Mouse (Mus musculus): ENCODE measurements around the gene Nxf1. TPM values are rescaled to one million over a fixed set of nuclear protein-coding genes. Genes with fewer than 3 reads are reported as not detected.

Nxf1 gene
- polyA plus RNA-seq, 1 experiment from 2014 or later, result 120 TPM

DNA sequence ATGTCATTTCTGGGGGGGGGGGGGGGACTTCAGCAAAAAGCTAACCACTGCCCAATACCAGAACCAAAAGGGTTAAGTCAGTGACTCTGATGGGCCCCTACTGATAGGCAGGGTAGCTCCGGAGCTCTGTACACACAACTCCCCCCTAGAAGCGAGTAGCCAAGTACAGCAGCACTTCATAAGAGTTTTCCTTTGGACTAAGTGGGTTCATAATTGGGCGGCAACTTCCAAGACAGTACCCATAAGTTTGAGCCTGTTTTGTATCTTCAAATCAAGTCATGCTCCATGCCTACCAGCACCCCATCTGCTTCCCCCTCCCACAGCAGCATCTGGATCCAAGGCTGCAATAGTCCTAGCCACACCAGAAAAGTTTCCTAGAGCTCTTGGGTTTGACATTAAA lies 1.2 kb upstream of the Nxf1 start:
- no peak overlapping the region for H3K9ac ChIP-seq (ENCODE audit: low read depth, low read length)
- H3K9me3 ChIP-seq (ENCODE audit: control insufficient read depth, low read length), result no peaks in the 10 kb centered on the region
- WGBS, result 75% methylated on average over 3 of the region's 3 CpGs
- no peak for ATAC-seq
- no peaks in the 10 kb centered on the region for H3K27me3 ChIP-seq (replicated peaks; ENCODE audit: control insufficient read depth, insufficient read depth, low read length)
- peaks cover 21% of the 10 kb centered on the region for H3K4me1 ChIP-seq (ENCODE audit: control insufficient read depth, insufficient read depth, low read depth, low read length)
- peak overlapping the region; percentile 72 for H3K4me2 ChIP-seq (ENCODE audit: low read length)
- no peak overlapping the region for H3K4me3 ChIP-seq (ENCODE audit: low read length)
- peaks cover 20% of the 10 kb centered on the region for H3K36me3 ChIP-seq (ENCODE audit: control insufficient read depth, insufficient read depth, low read length)
- no peak overlapping the region for H3K27ac ChIP-seq (ENCODE audit: low read depth, low read length)

DNA sequence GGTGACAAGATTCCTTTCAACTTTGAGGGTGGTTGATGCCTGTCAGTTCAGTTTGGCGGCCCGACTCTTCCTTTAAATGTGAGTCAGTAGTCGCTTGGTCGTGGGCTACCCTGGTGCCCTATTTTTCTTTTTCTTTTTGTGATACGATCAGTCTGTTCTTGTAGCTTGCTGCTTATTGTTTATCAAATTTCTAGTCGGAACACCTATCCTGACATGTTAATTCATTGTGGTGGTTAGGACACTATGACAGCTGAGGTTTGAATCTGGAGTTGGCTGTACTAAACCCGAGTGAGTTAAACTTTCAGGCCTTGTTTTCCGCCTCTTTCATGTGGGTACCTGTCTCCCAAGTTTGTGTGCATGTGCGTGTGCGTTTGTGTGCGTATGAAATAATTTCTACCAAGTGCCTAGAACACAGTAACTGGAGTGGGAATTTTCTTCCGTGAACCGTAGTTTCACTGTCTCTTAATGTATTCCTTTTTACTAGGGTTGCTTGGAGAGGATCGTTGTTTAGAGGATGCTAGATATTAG lies 662 bp downstream of the Nxf1 start:
- no peaks in the 10 kb centered on the region for H3K9me3 ChIP-seq (ENCODE audit: control insufficient read depth, low read length)
- peaks cover 9% of the 10 kb centered on the region for H3K36me3 ChIP-seq (ENCODE audit: control insufficient read depth, insufficient read depth, low read length)
- WGBS, result 5% methylated on average over 14 of the region's 14 CpGs
- peak overlapping the region; percentile 85 for H3K27ac ChIP-seq (ENCODE audit: low read depth, low read length)
- H3K27me3 ChIP-seq (replicated peaks; ENCODE audit: control insufficient read depth, insufficient read depth, low read length), result no peaks in the 10 kb centered on the region
- H3K9ac ChIP-seq (ENCODE audit: low read depth, low read length), result peak overlapping the region; percentile 99
- ATAC-seq, result no peak
- H3K4me1 ChIP-seq (ENCODE audit: control insufficient read depth, insufficient read depth, low read depth, low read length), result peaks cover 21% of the 10 kb centered on the region
- peak overlapping the region; percentile 72 for H3K4me2 ChIP-seq (ENCODE audit: low read length)
- H3K4me3 ChIP-seq (ENCODE audit: low read length), result peak overlapping the region; percentile 86

DNA sequence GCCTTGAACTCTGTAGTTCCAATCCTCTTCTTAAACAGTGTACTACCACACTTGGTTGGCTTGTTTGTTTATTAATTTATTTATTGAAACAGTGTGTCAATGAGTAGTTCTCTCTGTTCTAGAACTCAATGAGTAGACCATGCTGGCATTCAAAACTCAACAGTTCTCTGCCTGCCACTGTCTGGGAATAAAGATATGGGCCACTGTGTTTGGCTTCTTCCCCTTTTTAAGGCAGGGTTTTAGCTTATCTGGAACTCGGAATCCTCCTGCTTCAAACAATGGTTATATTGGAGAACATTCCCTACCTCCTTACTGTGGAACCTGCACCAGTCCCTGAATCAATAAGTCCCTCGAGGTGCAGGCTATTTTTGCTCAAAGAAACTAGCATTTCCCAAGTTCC lies 2.0 kb downstream of the Nxf1 start:
- no peak for ATAC-seq
- H3K9me3 ChIP-seq (ENCODE audit: control insufficient read depth, low read length), result no peaks in the 10 kb centered on the region
- H3K36me3 ChIP-seq (ENCODE audit: control insufficient read depth, insufficient read depth, low read length), result peaks cover 10% of the 10 kb centered on the region
- H3K4me3 ChIP-seq (ENCODE audit: low read length), result no peak overlapping the region
- WGBS, result 90% methylated on average over 2 of the region's 2 CpGs
- H3K4me2 ChIP-seq (ENCODE audit: low read length), result no peak overlapping the region
- peaks cover 21% of the 10 kb centered on the region for H3K4me1 ChIP-seq (ENCODE audit: control insufficient read depth, insufficient read depth, low read depth, low read length)
- H3K27me3 ChIP-seq (replicated peaks; ENCODE audit: control insufficient read depth, insufficient read depth, low read length), result no peaks in the 10 kb centered on the region
- no peak overlapping the region for H3K27ac ChIP-seq (ENCODE audit: low read depth, low read length)
- H3K9ac ChIP-seq (ENCODE audit: low read depth, low read length), result no peak overlapping the region

DNA sequence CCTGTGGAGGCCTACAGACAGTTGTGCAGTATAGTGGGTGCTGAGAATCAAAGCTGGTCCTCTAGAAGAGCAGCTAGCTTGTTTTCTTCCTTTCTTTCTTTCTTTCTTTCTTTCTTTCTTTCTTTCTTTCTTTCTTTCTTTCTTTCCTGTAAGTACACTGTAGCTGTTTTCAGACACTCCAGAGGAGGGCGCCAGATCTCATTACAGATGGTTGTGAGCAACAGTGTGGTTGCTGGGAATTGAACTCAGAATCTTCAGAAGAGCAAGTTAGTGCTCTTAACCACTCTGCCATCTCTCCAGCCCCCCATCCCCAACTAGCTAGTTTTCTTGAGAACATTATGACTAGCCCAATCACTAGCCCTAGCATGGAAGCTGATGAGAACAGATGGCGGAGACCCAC lies 3.9 kb downstream of the Nxf1 start:
- peaks cover 18% of the 10 kb centered on the region for H3K4me1 ChIP-seq (ENCODE audit: control insufficient read depth, insufficient read depth, low read depth, low read length)
- H3K36me3 ChIP-seq (ENCODE audit: control insufficient read depth, insufficient read depth, low read length), result peaks cover 21% of the 10 kb centered on the region
- H3K4me2 ChIP-seq (ENCODE audit: low read length), result no peak overlapping the region
- ATAC-seq, result no peak
- 91% methylated on average over 2 of the region's 2 CpGs for WGBS
- no peaks in the 10 kb centered on the region for H3K27me3 ChIP-seq (replicated peaks; ENCODE audit: control insufficient read depth, insufficient read depth, low read length)
- no peak overlapping the region for H3K27ac ChIP-seq (ENCODE audit: low read depth, low read length)
- H3K4me3 ChIP-seq (ENCODE audit: low read length), result no peak overlapping the region
- no peak overlapping the region for H3K9ac ChIP-seq (ENCODE audit: low read depth, low read length)
- H3K9me3 ChIP-seq (ENCODE audit: control insufficient read depth, low read length), result no peaks in the 10 kb centered on the region

DNA sequence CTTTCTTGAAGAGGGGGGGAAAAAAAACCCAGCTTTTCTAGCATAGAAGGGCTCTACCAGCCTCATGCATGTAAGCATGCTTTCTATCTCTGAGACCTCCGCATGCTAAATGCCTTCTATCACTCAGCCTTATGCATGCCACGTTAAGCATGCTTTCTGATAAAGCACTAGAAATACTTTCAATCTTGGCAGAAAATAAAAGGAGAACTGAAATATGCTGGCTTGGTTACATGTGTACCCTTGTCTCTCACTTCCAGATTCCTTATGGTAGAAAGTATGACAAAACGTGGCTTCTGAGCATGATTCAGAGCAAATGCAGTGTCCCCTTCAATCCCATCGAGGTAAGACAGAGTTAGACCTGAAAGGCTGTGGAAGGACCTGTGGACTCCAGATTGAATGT lies 6.4 kb downstream of the Nxf1 start:
- ATAC-seq, result no peak
- peaks cover 7% of the 10 kb centered on the region for H3K4me1 ChIP-seq (ENCODE audit: control insufficient read depth, insufficient read depth, low read depth, low read length)
- H3K27ac ChIP-seq (ENCODE audit: low read depth, low read length), result no peak overlapping the region
- H3K9ac ChIP-seq (ENCODE audit: low read depth, low read length), result no peak overlapping the region
- no peaks in the 10 kb centered on the region for H3K27me3 ChIP-seq (replicated peaks; ENCODE audit: control insufficient read depth, insufficient read depth, low read length)
- no peak overlapping the region for H3K4me2 ChIP-seq (ENCODE audit: low read length)
- H3K36me3 ChIP-seq (ENCODE audit: control insufficient read depth, insufficient read depth, low read length), result peaks cover 45% of the 10 kb centered on the region
- H3K4me3 ChIP-seq (ENCODE audit: low read length), result no peak overlapping the region
- no peaks in the 10 kb centered on the region for H3K9me3 ChIP-seq (ENCODE audit: control insufficient read depth, low read length)
- 95% methylated on average over 4 of the region's 4 CpGs for WGBS

DNA sequence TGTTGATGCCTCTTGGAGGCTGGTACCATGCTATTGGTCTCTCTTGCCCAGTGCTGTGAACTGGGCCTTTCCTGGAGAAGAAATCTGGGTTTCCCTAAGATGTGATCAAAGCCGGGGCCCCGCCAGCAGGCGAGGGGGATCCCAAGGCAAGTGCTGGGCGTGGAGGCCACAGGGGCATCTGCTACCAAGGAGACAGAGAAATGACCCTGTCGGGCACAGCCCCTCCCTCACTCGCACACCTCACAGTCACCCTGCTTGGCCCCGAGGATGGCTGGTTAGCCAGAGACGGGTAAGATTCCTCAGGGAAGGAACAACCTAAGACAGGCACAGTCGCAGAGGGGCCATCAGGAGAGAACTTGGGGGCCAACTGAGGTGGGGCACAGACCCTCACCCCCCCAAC lies 8.7 kb downstream of the Nxf1 start:
- H3K4me3 ChIP-seq (ENCODE audit: low read length), result no peak overlapping the region
- no peaks in the 10 kb centered on the region for H3K27me3 ChIP-seq (replicated peaks; ENCODE audit: control insufficient read depth, insufficient read depth, low read length)
- ATAC-seq, result no peak
- no peaks in the 10 kb centered on the region for H3K9me3 ChIP-seq (ENCODE audit: control insufficient read depth, low read length)
- peaks cover 60% of the 10 kb centered on the region for H3K36me3 ChIP-seq (ENCODE audit: control insufficient read depth, insufficient read depth, low read length)
- H3K27ac ChIP-seq (ENCODE audit: low read depth, low read length), result no peak overlapping the region
- H3K4me1 ChIP-seq (ENCODE audit: control insufficient read depth, insufficient read depth, low read depth, low read length), result peaks cover 4% of the 10 kb centered on the region
- H3K9ac ChIP-seq (ENCODE audit: low read depth, low read length), result no peak overlapping the region
- WGBS, result over 99% methylated on average over 9 of the region's 9 CpGs
- no peak overlapping the region for H3K4me2 ChIP-seq (ENCODE audit: low read length)

DNA sequence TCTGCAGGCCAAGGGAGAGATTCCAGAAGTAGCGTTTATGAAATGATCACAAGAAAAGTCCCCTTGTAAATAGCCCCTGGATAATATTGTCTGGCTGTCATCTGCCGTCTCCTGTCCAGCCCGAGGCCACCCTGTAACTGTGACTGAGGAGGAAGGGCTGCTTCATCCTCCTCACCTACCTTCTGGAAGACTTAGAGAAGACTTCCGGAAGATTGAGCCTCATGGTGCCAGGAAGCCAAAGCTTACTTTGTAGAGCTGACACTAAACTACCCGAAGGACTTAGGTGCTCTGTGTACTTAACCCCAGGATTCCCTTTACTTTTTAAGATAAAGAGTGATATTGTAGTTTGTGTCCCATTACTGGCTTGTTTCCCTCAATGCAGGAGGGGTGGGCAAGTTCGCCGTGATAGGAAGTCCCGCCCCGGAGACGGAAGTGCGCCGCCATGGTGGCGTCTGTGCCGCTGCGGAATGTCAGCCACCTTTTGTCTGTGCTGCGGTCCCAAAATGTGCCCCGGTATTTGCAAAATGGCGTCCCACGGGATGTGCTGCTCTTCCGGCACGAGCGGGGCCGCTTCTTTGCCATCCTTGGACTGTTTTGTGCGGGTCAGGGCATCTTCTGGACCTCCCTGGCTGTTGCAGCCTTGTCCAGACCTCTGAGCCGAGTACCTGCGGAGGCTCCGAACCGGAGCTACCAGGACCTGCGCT lies 13.8 kb downstream of the Nxf1 start, which contains the start of gene Tmem223:
TSS of gene Tmem223 (plus strand) at position 430 of the 704 bp plus-strand sequence.
- H3K9me3 ChIP-seq (ENCODE audit: control insufficient read depth, low read length), result no peaks in the 10 kb centered on the region
- no peaks in the 10 kb centered on the region for H3K27me3 ChIP-seq (replicated peaks; ENCODE audit: control insufficient read depth, insufficient read depth, low read length)
- H3K27ac ChIP-seq (ENCODE audit: low read depth, low read length), result peak within 1 kb of the TSS; percentile 82
- H3K4me3 ChIP-seq (ENCODE audit: low read length), result peak within 1 kb of the TSS; percentile 60
- peak; percentile 58 for ATAC-seq
- H3K36me3 ChIP-seq (ENCODE audit: control insufficient read depth, insufficient read depth, low read length), result peaks cover 46% of the 10 kb centered on the region
- H3K4me1 ChIP-seq (ENCODE audit: control insufficient read depth, insufficient read depth, low read depth, low read length), result peaks cover 29% of the 10 kb centered on the region
- peak within 1 kb of the TSS; percentile 80 for H3K9ac ChIP-seq (ENCODE audit: low read depth, low read length)
- peak within 1 kb of the TSS; percentile 65 for H3K4me2 ChIP-seq (ENCODE audit: low read length)
- WGBS, result 15% methylated on average over 29 of the region's 29 CpGs

DNA sequence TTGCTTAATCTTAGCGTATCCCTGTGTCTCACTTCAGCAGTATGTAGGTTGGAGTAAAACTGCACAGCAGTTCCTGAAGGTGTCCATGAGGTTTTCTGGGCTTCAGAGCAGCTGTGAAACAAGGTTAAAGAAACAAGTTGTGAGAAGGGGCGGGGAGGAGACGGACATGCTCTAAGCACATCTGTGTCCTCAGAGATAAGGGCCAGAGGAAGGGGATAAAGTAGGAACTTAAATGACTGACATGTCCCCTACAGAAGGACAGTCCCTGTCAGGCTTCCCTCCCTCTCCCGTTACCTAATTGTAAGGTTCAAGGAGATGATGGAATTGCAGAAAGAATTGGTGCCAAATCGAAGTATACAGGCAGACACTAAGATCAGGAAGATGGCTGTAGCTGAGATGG lies 16.1 kb downstream of the Nxf1 start:
- 85% methylated on average over 5 of the region's 5 CpGs for WGBS
- Histone ChIP-seq H3K9ac (ENCODE audit: low read depth, low read length) (peak overlapping the region; percentile 93; the same call in 1 of the 2 replicates), H3K4me2 (ENCODE audit: low read length) (peak overlapping the region; percentile 99; the same call in 1 of the 2 replicates), H3K27me3 (replicated peaks; ENCODE audit: control insufficient read depth, insufficient read depth, low read length) (no peaks in the 10 kb centered on the region), H3K9me3 (ENCODE audit: control insufficient read depth, low read length) (no peaks in the 10 kb centered on the region), H3K4me3 (ENCODE audit: low read length) (no peak overlapping the region), H3K36me3 (ENCODE audit: control insufficient read depth, insufficient read depth, low read length) (peaks cover 24% of the 10 kb centered on the region), H3K4me1 (ENCODE audit: control insufficient read depth, insufficient read depth, low read depth, low read length) (peaks cover 30% of the 10 kb centered on the region), H3K27ac (ENCODE audit: low read depth, low read length) (no peak overlapping the region)
- no peak for ATAC-seq

DNA sequence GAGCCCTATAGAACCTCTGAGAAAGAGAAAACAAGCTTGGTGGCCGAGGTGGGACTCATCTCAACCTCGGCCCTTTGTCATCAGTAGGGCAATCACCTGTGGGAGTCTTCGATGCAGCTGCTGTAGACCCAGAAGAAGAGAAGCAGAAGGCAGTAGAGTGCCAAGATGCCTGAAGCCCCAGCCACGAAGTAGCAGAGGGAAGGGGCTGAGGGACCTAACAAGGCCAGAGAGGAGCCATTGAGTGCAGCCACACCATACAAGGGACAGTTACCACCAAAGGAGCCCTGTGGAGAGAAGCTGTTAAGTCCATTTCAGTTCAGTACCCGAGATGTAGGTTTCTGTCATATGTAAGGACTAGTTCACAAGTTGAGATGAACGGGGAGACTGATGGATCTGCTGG lies 16.5 kb downstream of the Nxf1 start:
- peak overlapping the region; percentile 99 for H3K4me2 ChIP-seq (ENCODE audit: low read length)
- peak overlapping the region; percentile 70 for H3K4me3 ChIP-seq (ENCODE audit: low read length)
- peak overlapping the region; percentile 93 for H3K9ac ChIP-seq (ENCODE audit: low read depth, low read length)
- no peaks in the 10 kb centered on the region for H3K27me3 ChIP-seq (replicated peaks; ENCODE audit: control insufficient read depth, insufficient read depth, low read length)
- ATAC-seq, result no peak
- WGBS, result 57% methylated on average over 6 of the region's 6 CpGs
- H3K27ac ChIP-seq (ENCODE audit: low read depth, low read length), result no peak overlapping the region
- peaks cover 30% of the 10 kb centered on the region for H3K4me1 ChIP-seq (ENCODE audit: control insufficient read depth, insufficient read depth, low read depth, low read length)
- peaks cover 22% of the 10 kb centered on the region for H3K36me3 ChIP-seq (ENCODE audit: control insufficient read depth, insufficient read depth, low read length)
- H3K9me3 ChIP-seq (ENCODE audit: control insufficient read depth, low read length), result no peaks in the 10 kb centered on the region
